Mouse (Mus musculus) brain, embryonic 14.5 days (tissue): ENCODE data around the gene Xpnpep1.

Experiments
- CTCF ChIP-seq: fragments of 200-500 bp; IDR thresholded peaks from 2 replicates; pipeline ENCODE4 v1.5.1; 2012; ENCODE audit warnings: inconsistent platforms, mild to moderate bottlenecking, moderate library complexity, borderline replicate concordance; ENCODE audit not compliant: insufficient read depth, insufficient read length; ENCODE audit errors: extremely low read depth
- POLR2A ChIP-seq: fragments of 200-500 bp; IDR thresholded peaks from 2 replicates; pipeline ENCODE4 v1.6.1; 2012; ENCODE audit warnings: mild to moderate bottlenecking, inconsistent platforms, borderline replicate concordance; ENCODE audit not compliant: poor library complexity, insufficient read depth, insufficient read length, severe bottlenecking; ENCODE audit errors: extremely low read depth

DNA sequence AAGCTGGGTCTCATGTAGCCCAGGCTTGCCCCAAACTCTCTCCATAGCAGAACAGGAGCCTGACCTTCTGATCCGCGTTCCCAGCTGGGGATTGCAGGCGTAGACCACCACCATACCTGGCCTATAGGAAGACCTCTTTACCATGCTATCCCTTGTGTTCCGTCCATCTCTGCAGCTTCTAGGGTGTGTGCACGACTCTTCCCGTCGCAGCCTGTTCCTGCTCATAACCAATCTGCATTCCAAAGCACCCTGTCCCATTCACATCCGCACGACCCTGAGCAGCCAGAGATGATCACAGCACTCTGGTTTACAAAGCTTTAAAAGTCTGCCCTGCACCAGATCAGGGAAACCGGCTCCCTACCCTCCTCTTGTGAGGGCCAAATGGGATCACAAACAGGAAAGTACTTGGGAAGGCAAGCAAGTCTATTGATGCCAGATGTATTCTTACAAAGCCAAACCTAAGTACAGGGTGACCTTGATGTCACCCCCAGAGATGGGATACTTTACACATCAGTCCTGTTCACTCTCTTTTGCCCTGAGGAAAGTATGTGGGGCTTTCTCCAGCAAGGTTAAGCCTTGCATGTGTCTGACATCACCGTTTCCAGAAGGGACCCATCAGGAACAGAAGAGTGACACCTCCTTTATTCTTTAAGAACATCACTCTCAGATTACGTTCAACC is 24.4 kb upstream of the Xpnpep1 start:
- TF ChIP-seq POLR2A: no peak
- no peak for TF ChIP-seq CTCF
